8 mouse cellular contexts compared by ENCODE assay signal in genomic region chr2:158672829-158673228, GRCm38 (mm10). TPM values are rescaled to one million over a fixed set of nuclear protein-coding genes. Genes with fewer than 3 reads are reported as not detected.
A peak's percentile ranks its signal among the peaks of the same experiment; 100 is the strongest.
DNase-seq lines count a peak whose midpoint lies in the region; ATAC-seq lines count a peak whose summit lies in the region.

No protein-coding gene starts in this region.

- no peaks in the 10 kb centered on the region for H3K36me3 ChIP-seq in hindbrain, embryonic 12.5 days
- H3K36me3 ChIP-seq in liver, embryonic 16.5 days (ENCODE audit: control insufficient read depth, insufficient read depth): no peaks in the 10 kb centered on the region
- H3K36me3 ChIP-seq in splenic B cell, adult 2 months (ENCODE audit: control insufficient read depth, insufficient read depth, low read length, poor library complexity, severe bottlenecking): no peaks in the 10 kb centered on the region

- H3K9ac ChIP-seq in hindbrain, embryonic 12.5 days: no peak overlapping the region
- H3K9ac ChIP-seq in liver, embryonic 16.5 days (ENCODE audit: low read depth, low read length): no peak overlapping the region

- peak overlapping the region; percentile 49 for H3K27ac ChIP-seq in hindbrain, embryonic 12.5 days
- no peak overlapping the region for H3K27ac ChIP-seq in liver, embryonic 16.5 days (ENCODE audit: low read length)

- H3K9me3 ChIP-seq in hindbrain, embryonic 12.5 days (replicated peaks): no peaks in the 10 kb centered on the region
- H3K9me3 ChIP-seq in liver, embryonic 16.5 days (replicated peaks; ENCODE audit: control insufficient read depth, low read length): no peaks in the 10 kb centered on the region

- H3K4me1 ChIP-seq in hindbrain, embryonic 12.5 days: peaks cover 40% of the 10 kb centered on the region
- H3K4me1 ChIP-seq in liver, embryonic 16.5 days (ENCODE audit: control insufficient read depth, low read depth, low read length): no peaks in the 10 kb centered on the region

- peak; percentile 73 to 78 for DNase-seq in cerebellum, postnatal 10 days
- DNase-seq in cerebellum, adult 9-11 months: no peak
- peak; percentile 31 for DNase-seq in thymus, postnatal 0 days (ENCODE audit: low spot score)
- DNase-seq in thymus, adult 18-20 months: no peak
- DNase-seq in splenic B cell, adult 2 months (ENCODE audit: low read depth, low spot score): peak; percentile 48

- no peak overlapping the region for H3K4me2 ChIP-seq in hindbrain, embryonic 12.5 days (replicated peaks)
- H3K4me2 ChIP-seq in liver, embryonic 16.5 days (ENCODE audit: low read depth, low read length): no peak overlapping the region

- peaks cover 25% of the 10 kb centered on the region for H3K27me3 ChIP-seq in hindbrain, embryonic 12.5 days
- peaks cover 22% of the 10 kb centered on the region for H3K27me3 ChIP-seq in liver, embryonic 16.5 days (ENCODE audit: control insufficient read depth, insufficient read depth, low read depth, low read length)
- no peaks in the 10 kb centered on the region for H3K27me3 ChIP-seq in splenic B cell, adult 2 months (ENCODE audit: control insufficient read depth, insufficient read depth, low read length, poor library complexity, severe bottlenecking)

- ATAC-seq in hindbrain, embryonic 12.5 days (ENCODE audit: low FRiP score): 0 out of 2 replicates have a peak, but pooled peaks have one; percentile 24
- 0 out of 2 replicates have a peak, but pooled peaks have one; percentile 45 for ATAC-seq in liver, embryonic 16.5 days (ENCODE audit: low read depth)
- ATAC-seq in erythroid progenitor cell, adult 5-6 weeks (replicated peaks; ENCODE audit: low FRiP score, poor library complexity, severe bottlenecking): no peak

- 16% methylated on average over 6 of the region's 6 CpGs for WGBS in hindbrain, embryonic 12.5 days
- WGBS in liver, embryonic 16.5 days (ENCODE audit: insufficient replicate concordance): 28% methylated on average over 6 of the region's 6 CpGs

- no peak overlapping the region for H3K4me3 ChIP-seq in hindbrain, embryonic 12.5 days
- no peak overlapping the region for H3K4me3 ChIP-seq in liver, embryonic 16.5 days (ENCODE audit: low read depth, low read length)

RNA-seq across cellular contexts. Expression of gene Ppp1r16b, which starts 7.6 kb away (rescaled TPM):
- 45.4 and 58.3 TPM in 2 replicates for polyA plus RNA-seq in thymus, postnatal 0 days (2015; fragmentation: Nextera tagmentation; extraction: Ambion mirVana)
- polyA plus RNA-seq in hindbrain, embryonic 12.5 days (2016; fragmentation: Nextera tagmentation; extraction: Ambion mirVana): 3.7 and 3.8 TPM in 2 replicates
- 1.6 TPM in 2 replicates for polyA plus RNA-seq in liver, embryonic 16.5 days (2015; fragmentation: Nextera tagmentation; extraction: Ambion mirVana)
- 1.4 and 2.5 TPM in 2 replicates for total RNA-seq in erythroid progenitor cell, adult 5-6 weeks (2015; ENCODE audit: low replicate concordance)
- 1.7 and 2.3 TPM in 2 replicates for total RNA-seq in erythroid progenitor cell, adult 5-6 weeks (2017; ENCODE audit: low replicate concordance)

RNA-seq across cellular contexts. Expression of gene Actr5, which starts 48.1 kb away (rescaled TPM):
- polyA plus RNA-seq in thymus, postnatal 0 days (2015; fragmentation: Nextera tagmentation; extraction: Ambion mirVana): 16.1 and 18.4 TPM in 2 replicates
- polyA plus RNA-seq in hindbrain, embryonic 12.5 days (2016; fragmentation: Nextera tagmentation; extraction: Ambion mirVana): 21.1 and 23.7 TPM in 2 replicates
- 1.8 and 2.3 TPM in 2 replicates for polyA plus RNA-seq in liver, embryonic 16.5 days (2015; fragmentation: Nextera tagmentation; extraction: Ambion mirVana)
- total RNA-seq in erythroid progenitor cell, adult 5-6 weeks (2015; ENCODE audit: low replicate concordance): 0.84 and 7.2 TPM in 2 replicates
- total RNA-seq in erythroid progenitor cell, adult 5-6 weeks (2017; ENCODE audit: low replicate concordance): 4.2 and 6.2 TPM in 2 replicates

Comparison
In these comparisons a context has a peak if more than half of its experiments do, and no peak if none do; other contexts are left out.
1. DNase-seq: peak in cerebellum, postnatal 10 days (2 of 2), thymus, postnatal 0 days (single experiment) and splenic B cell, adult 2 months (single experiment); none in cerebellum, adult 9-11 months (single experiment) and thymus, adult 18-20 months (0 of 2).